ENCODE assay signal across 10 mouse cellular contexts in genomic region chr13:74363176-74363858, GRCm38 (mm10). TPM values are rescaled to one million over a fixed set of nuclear protein-coding genes. Genes with fewer than 3 reads are reported as not detected.
A peak's percentile ranks its signal among the peaks of the same experiment; 100 is the strongest.
DNase-seq lines count a peak whose midpoint lies in the region; ATAC-seq and TF ChIP-seq lines count a peak whose summit lies in the region.
"Had no signal": no experiment of that assay in that cellular context is flagged by ENCODE, and none has a peak within 500 bp of the region (broad histone marks: within the 10 kb centered on the region; RNA-seq: fewer than 3 reads in every experiment).

No protein-coding gene starts in this region.

- WGBS in limb, embryonic 14.5 days = 85% methylated on average over 13 of the region's 13 CpGs
- 90% methylated on average over 13 of the region's 13 CpGs for WGBS in limb, embryonic 10.5 days
- 88% methylated on average over 13 of the region's 13 CpGs for WGBS in hindbrain, embryonic 16.5 days
- 79% methylated on average over 13 of the region's 13 CpGs for WGBS in liver, postnatal 0 days (ENCODE audit: insufficient replicate concordance)

- H3K9ac ChIP-seq in limb, embryonic 14.5 days (ENCODE audit: low read depth, low read length, severe bottlenecking) = no peak overlapping the region
- no peak overlapping the region for H3K9ac ChIP-seq in hindbrain, embryonic 16.5 days (ENCODE audit: low read depth, low read length)
- no peak overlapping the region for H3K9ac ChIP-seq in liver, postnatal 0 days (replicated peaks)
- H3K9ac ChIP-seq: liver, embryonic 15.5 days had no signal

- H3K4me3 ChIP-seq in limb, embryonic 14.5 days (replicated peaks; ENCODE audit: low read length) = no peak overlapping the region
- H3K4me3 ChIP-seq in limb, embryonic 10.5 days = no peak overlapping the region
- H3K4me3 ChIP-seq in gastrocnemius, adult 2 months = peak overlapping the region; percentile 83
- H3K4me3 ChIP-seq in hindbrain, embryonic 16.5 days (ENCODE audit: low read length) = no peak overlapping the region
- H3K4me3 ChIP-seq in liver, postnatal 0 days (ENCODE audit: low read depth, low read length) = no peak overlapping the region
- H3K4me3 ChIP-seq: liver, embryonic 15.5 days had no signal

- no peaks in the 10 kb centered on the region for H3K9me3 ChIP-seq in limb, embryonic 14.5 days (ENCODE audit: control insufficient read depth, low read length)
- H3K9me3 ChIP-seq in limb, embryonic 10.5 days (replicated peaks) = no peaks in the 10 kb centered on the region
- no peaks in the 10 kb centered on the region for H3K9me3 ChIP-seq in hindbrain, embryonic 16.5 days (ENCODE audit: control insufficient read depth, low read length)
- H3K9me3 ChIP-seq in liver, postnatal 0 days (ENCODE audit: low read length) = no peaks in the 10 kb centered on the region
- H3K9me3 ChIP-seq: liver, embryonic 15.5 days had no signal

- intact Hi-C loops in gastrocnemius, adult 2 months (cut with DNase I) = no loop called here
- intact Hi-C loops in left cerebral cortex, postnatal 10 days (cut with DNase I) = no loop called here

- no peaks in the 10 kb centered on the region for H3K27me3 ChIP-seq in limb, embryonic 14.5 days (ENCODE audit: control insufficient read depth, insufficient read depth, low read length)
- no peaks in the 10 kb centered on the region for H3K27me3 ChIP-seq in limb, embryonic 10.5 days (ENCODE audit: low read depth, poor library complexity, severe bottlenecking)
- H3K27me3 ChIP-seq in hindbrain, embryonic 16.5 days (replicated peaks; ENCODE audit: control insufficient read depth, insufficient read depth, low read length) = no peaks in the 10 kb centered on the region
- no peaks in the 10 kb centered on the region for H3K27me3 ChIP-seq in liver, postnatal 0 days (ENCODE audit: insufficient read depth, low read length)
- H3K27me3 ChIP-seq: liver, embryonic 15.5 days had no signal

- no peaks in the 10 kb centered on the region for H3K4me1 ChIP-seq in limb, embryonic 14.5 days (ENCODE audit: control insufficient read depth, insufficient read depth, low read length)
- no peaks in the 10 kb centered on the region for H3K4me1 ChIP-seq in limb, embryonic 10.5 days
- H3K4me1 ChIP-seq in hindbrain, embryonic 16.5 days (ENCODE audit: control insufficient read depth, insufficient read depth, low read depth, low read length) = no peaks in the 10 kb centered on the region
- no peaks in the 10 kb centered on the region; the same call in 1 of the 2 replicates for H3K4me1 ChIP-seq in liver, postnatal 0 days (ENCODE audit: insufficient read depth)

- 0 out of 2 replicates have a peak, but pooled peaks have one; percentile 19 for ATAC-seq in limb, embryonic 14.5 days (ENCODE audit: low FRiP score, low read depth)
- ATAC-seq in hindbrain, embryonic 16.5 days = peak; percentile 44
- peak; percentile 38 for ATAC-seq in liver, postnatal 0 days

- no peak for DNase-seq in limb, embryonic 14.5 days (ENCODE audit: low spot score)
- DNase-seq in limb, embryonic 10.5 days (ENCODE audit: low spot score) = no peak
- peak; percentile 68 for DNase-seq in gastrocnemius, adult 2 months
- DNase-seq in liver, postnatal 0 days = no peak
- no peak for DNase-seq in right cerebral cortex, postnatal 10 days (ENCODE audit: low spot score in 2 of 2)
- DNase-seq in left cerebral cortex, postnatal 10 days (ENCODE audit: extremely low spot score in 1 of 2, low spot score in 2 of 2) = no peak
- no peak for DNase-seq in thymus, postnatal 4 days
- DNase-seq: thymus, adult 18-20 months had no signal

- TF ChIP-seq CTCF in gastrocnemius, adult 2 months (IDR thresholded peaks at IDR 0.05) = no peak
- no peak for TF ChIP-seq CTCF in liver, postnatal 0 days (IDR thresholded peaks at IDR 0.05; ENCODE audit: low read depth)

- peaks cover 30% of the 10 kb centered on the region for H3K36me3 ChIP-seq in limb, embryonic 14.5 days (ENCODE audit: control insufficient read depth, insufficient read depth, low read length)
- H3K36me3 ChIP-seq in limb, embryonic 10.5 days = peaks cover 50% of the 10 kb centered on the region
- H3K36me3 ChIP-seq in hindbrain, embryonic 16.5 days (ENCODE audit: control insufficient read depth, insufficient read depth, low read length) = peaks cover 19% of the 10 kb centered on the region
- H3K36me3 ChIP-seq in liver, postnatal 0 days (replicated peaks; ENCODE audit: insufficient read depth, low read length) = peaks cover 17% of the 10 kb centered on the region

- no peak for TF ChIP-seq POLR2A in limb, embryonic 14.5 days (IDR thresholded peaks at IDR 0.05; ENCODE audit: borderline replicate concordance, extremely low read depth, insufficient read depth, insufficient read length)

- no peak for TF ChIP-seq EP300 in liver, postnatal 0 days (IDR thresholded peaks at IDR 0.05; ENCODE audit: low read depth)

- H3K4me2 ChIP-seq in limb, embryonic 14.5 days (replicated peaks; ENCODE audit: low read depth, low read length, severe bottlenecking) = no peak overlapping the region
- H3K4me2 ChIP-seq in hindbrain, embryonic 16.5 days (ENCODE audit: low read length) = no peak overlapping the region
- H3K4me2 ChIP-seq in liver, postnatal 0 days (ENCODE audit: low read depth, low read length) = peak overlapping the region; percentile 10; the same call in 1 of the 2 replicates
- H3K4me2 ChIP-seq: liver, embryonic 15.5 days had no signal

- no peak overlapping the region for H3K27ac ChIP-seq in limb, embryonic 14.5 days (replicated peaks; ENCODE audit: low read depth, low read length)
- H3K27ac ChIP-seq in limb, embryonic 10.5 days = no peak overlapping the region
- H3K27ac ChIP-seq in gastrocnemius, adult 2 months = peak overlapping the region; percentile 94
- no peak overlapping the region for H3K27ac ChIP-seq in hindbrain, embryonic 16.5 days (ENCODE audit: low read depth, low read length)
- H3K27ac ChIP-seq in liver, postnatal 0 days (ENCODE audit: low read depth) = no peak overlapping the region
- H3K27ac ChIP-seq: liver, embryonic 15.5 days had no signal

RNA-seq across cellular contexts. Expression of gene Lrrc14b, which starts 0.5 kb away (rescaled TPM):
- 0.58 TPM in 2 replicates for polyA plus RNA-seq in limb, embryonic 14.5 days (2012; rRNA removed)
- polyA plus RNA-seq in limb, embryonic 14.5 days (2014; fragmentation: Nextera tagmentation; extraction: Ambion mirVana) = not detected in 2 replicates
- polyA plus RNA-seq in limb, embryonic 10.5 days (2016; fragmentation: Nextera tagmentation; extraction: Ambion mirVana) = not detected in 2 replicates
- total RNA-seq in gastrocnemius, adult 2 months (2021) = 100 to 1,000 TPM in 1 of 2 experiments, 10 to 100 TPM in 1; 91.6 to 105 TPM
- polyA plus RNA-seq in hindbrain, embryonic 16.5 days (2015; fragmentation: Nextera tagmentation; extraction: Ambion mirVana) = not detected in 2 replicates
- polyA plus RNA-seq in liver, postnatal 0 days (2015; fragmentation: Nextera tagmentation; extraction: Ambion mirVana) = not detected in 2 replicates
- total RNA-seq in left cerebral cortex, postnatal 10 days (2021) = not detected
- polyA plus RNA-seq: liver, embryonic 15.5 days had no signal

RNA-seq across cellular contexts. Expression of gene Ccdc127, which starts 13.2 kb away (rescaled TPM):
- 12.2 and 22.0 TPM in 2 replicates for polyA plus RNA-seq in limb, embryonic 14.5 days (2012; rRNA removed)
- 49.4 and 50.3 TPM in 2 replicates for polyA plus RNA-seq in limb, embryonic 14.5 days (2014; fragmentation: Nextera tagmentation; extraction: Ambion mirVana)
- polyA plus RNA-seq in limb, embryonic 10.5 days (2016; fragmentation: Nextera tagmentation; extraction: Ambion mirVana) = 52.7 and 54.0 TPM in 2 replicates
- 10 to 100 TPM; 51.5 to 61.4 TPM for total RNA-seq in gastrocnemius, adult 2 months (2021)
- polyA plus RNA-seq in hindbrain, embryonic 16.5 days (2015; fragmentation: Nextera tagmentation; extraction: Ambion mirVana) = 44.3 and 45.7 TPM in 2 replicates
- polyA plus RNA-seq in liver, postnatal 0 days (2015; fragmentation: Nextera tagmentation; extraction: Ambion mirVana) = 14.3 and 14.8 TPM in 2 replicates
- 10 to 100 TPM; 59.8 to 60.5 TPM for total RNA-seq in left cerebral cortex, postnatal 10 days (2021)

RNA-seq across cellular contexts. Expression of gene Sdha, which starts 13.2 kb away (rescaled TPM):
- 125 and 144 TPM in 2 replicates for polyA plus RNA-seq in limb, embryonic 14.5 days (2012; rRNA removed)
- polyA plus RNA-seq in limb, embryonic 14.5 days (2014; fragmentation: Nextera tagmentation; extraction: Ambion mirVana) = 194 and 202 TPM in 2 replicates
- polyA plus RNA-seq in limb, embryonic 10.5 days (2016; fragmentation: Nextera tagmentation; extraction: Ambion mirVana) = 257 and 263 TPM in 2 replicates
- total RNA-seq in gastrocnemius, adult 2 months (2021) = 100 to 1,000 TPM; 600 to 778 TPM
- polyA plus RNA-seq in hindbrain, embryonic 16.5 days (2015; fragmentation: Nextera tagmentation; extraction: Ambion mirVana) = 262 and 265 TPM in 2 replicates
- polyA plus RNA-seq in liver, postnatal 0 days (2015; fragmentation: Nextera tagmentation; extraction: Ambion mirVana) = 139 and 154 TPM in 2 replicates
- total RNA-seq in left cerebral cortex, postnatal 10 days (2021) = 100 to 1,000 TPM; 225 to 226 TPM

RNA-seq across cellular contexts. Expression of gene Zfp72, which starts 27.3 kb away (rescaled TPM):
- polyA plus RNA-seq in limb, embryonic 14.5 days (2012; rRNA removed) = 1.4 and 1.7 TPM in 2 replicates
- polyA plus RNA-seq in limb, embryonic 14.5 days (2014; fragmentation: Nextera tagmentation; extraction: Ambion mirVana) = 6.3 and 6.7 TPM in 2 replicates
- 5.0 and 5.9 TPM in 2 replicates for polyA plus RNA-seq in limb, embryonic 10.5 days (2016; fragmentation: Nextera tagmentation; extraction: Ambion mirVana)
- 1 to 10 TPM; 2.6 to 3.7 TPM for total RNA-seq in gastrocnemius, adult 2 months (2021)
- 8.5 and 9.0 TPM in 2 replicates for polyA plus RNA-seq in hindbrain, embryonic 16.5 days (2015; fragmentation: Nextera tagmentation; extraction: Ambion mirVana)
- 0.60 and 0.70 TPM in 2 replicates for polyA plus RNA-seq in liver, postnatal 0 days (2015; fragmentation: Nextera tagmentation; extraction: Ambion mirVana)
- 1 to 10 TPM; 4.4 to 5.9 TPM for total RNA-seq in left cerebral cortex, postnatal 10 days (2021)

RNA-seq across cellular contexts. Expression of gene Ftl1-ps1, which starts 36.2 kb away (rescaled TPM):
- 28.6 and 36.8 TPM in 2 replicates for polyA plus RNA-seq in limb, embryonic 14.5 days (2012; rRNA removed)
- polyA plus RNA-seq in limb, embryonic 14.5 days (2014; fragmentation: Nextera tagmentation; extraction: Ambion mirVana) = 73.7 and 79.0 TPM in 2 replicates
- 72.3 and 80.5 TPM in 2 replicates for polyA plus RNA-seq in limb, embryonic 10.5 days (2016; fragmentation: Nextera tagmentation; extraction: Ambion mirVana)
- total RNA-seq in gastrocnemius, adult 2 months (2021) = 100 to 1,000 TPM; 186 to 274 TPM
- polyA plus RNA-seq in hindbrain, embryonic 16.5 days (2015; fragmentation: Nextera tagmentation; extraction: Ambion mirVana) = 71.5 and 222 TPM in 2 replicates
- 121 and 125 TPM in 2 replicates for polyA plus RNA-seq in liver, postnatal 0 days (2015; fragmentation: Nextera tagmentation; extraction: Ambion mirVana)
- total RNA-seq in left cerebral cortex, postnatal 10 days (2021) = 100 to 1,000 TPM; 405 to 447 TPM
